Mouse (Mus musculus) bone marrow, adult 2 months (tissue): ENCODE results near the gene Tmem208.

Experiments
- CTCF ChIP-seq: fragments of 200-500 bp; IDR thresholded peaks from 2 replicates; pipeline ENCODE4 v1.5.1; 2011; ENCODE audit warnings: low read length, control low read depth; ENCODE audit not compliant: control insufficient read depth, insufficient read depth
- POLR2A ChIP-seq: fragments of 200-500 bp; IDR thresholded peaks from 2 replicates; pipeline ENCODE4 v1.6.1; 2011; ENCODE audit warnings: low read depth, mild to moderate bottlenecking, control low read depth, low read length, borderline replicate concordance; ENCODE audit not compliant: control insufficient read depth

- TF ChIP-seq CTCF, result no peak
- TF ChIP-seq POLR2A, result no peak
These were observed 13.2 kb upstream of the Tmem208 start for GRCm38 (mm10) chr8:105312891-105313481.
